Mouse (Mus musculus) yolk sac, embryonic 10.5 days (tissue): Measurements from ENCODE around the gene Ush2a.

Source experiments
- DNase-seq: peaks from one replicate; pipeline ENCODE4 v3.0.0-alpha.2; 2017; ENCODE audit warnings: low spot score

Gene Ush2a

DNA sequence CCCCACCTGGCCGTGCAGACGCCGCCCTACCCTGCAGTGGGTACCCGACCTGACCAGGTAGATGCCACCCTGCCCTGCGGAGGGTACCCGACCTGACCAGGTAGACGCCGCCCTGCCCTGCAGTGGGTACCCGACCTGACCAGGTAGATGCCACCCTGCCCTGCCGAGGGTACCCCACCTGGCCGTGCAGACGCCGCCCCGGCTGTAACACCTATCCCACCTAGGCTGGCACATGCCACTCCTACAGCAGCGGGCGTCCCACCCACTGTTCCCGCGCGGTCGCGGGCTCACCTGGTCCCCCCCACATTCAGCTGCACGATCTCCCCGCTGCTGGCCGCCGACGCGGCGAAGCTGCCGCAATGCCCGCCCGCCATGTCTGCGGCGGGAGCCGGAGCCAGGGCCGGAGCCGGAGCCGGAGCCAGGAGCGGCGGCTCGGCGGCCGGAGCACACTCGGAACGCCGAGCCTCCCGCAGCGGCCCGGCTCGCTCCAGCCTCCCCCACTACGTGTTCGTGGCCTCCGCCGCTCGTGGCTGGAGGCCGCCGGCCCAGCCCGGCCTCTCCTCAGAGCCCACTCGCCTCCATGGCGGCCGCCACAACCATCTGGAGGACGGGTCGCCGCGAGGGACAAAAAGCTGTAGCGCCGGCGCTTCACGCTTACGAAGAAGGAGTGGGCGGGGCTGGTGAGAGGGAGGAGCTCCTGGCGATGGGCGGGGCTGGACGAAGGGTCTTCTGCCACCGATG is 745.6 kb downstream of the Ush2a start, which contains the start of gene Kctd3:
Gene Kctd3, minus strand, starts transcription at position 603 of the 741 bp plus-strand sequence.
- peak; percentile 94 for DNase-seq

DNA sequence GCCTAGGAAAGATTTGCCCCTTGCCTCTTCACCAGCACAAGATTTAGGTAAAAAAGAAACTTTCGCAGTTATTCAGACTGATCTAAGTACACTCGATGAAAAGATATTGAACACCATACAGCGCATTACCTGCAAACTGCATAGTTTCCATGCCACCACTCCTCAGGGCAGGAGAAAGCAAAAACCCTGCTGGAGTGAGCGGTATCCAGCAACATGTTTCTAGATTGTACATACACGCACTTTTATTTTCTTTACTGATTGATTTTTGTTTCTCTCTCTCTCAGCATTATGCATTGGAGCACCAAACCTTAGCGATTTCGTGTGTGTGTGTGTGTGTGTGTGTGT is 746.1 kb downstream of the Ush2a start:
- DNase-seq = no peak

GRCm38 (mm10) chr1:189010671-189011070 is 748.8 kb downstream of the Ush2a start:
- no peak for DNase-seq

- peak; percentile 80 for DNase-seq
Observed at GRCm38 (mm10) chr1:189012846-189013586, 751.2 kb downstream of the Ush2a start.

- no peak for DNase-seq
Observed at GRCm38 (mm10) chr1:189013587-189013921, 751.7 kb downstream of the Ush2a start.
